Mouse (Mus musculus): Measurements from ENCODE around the gene Banf1. TPM values are rescaled to one million over a fixed set of nuclear protein-coding genes. Genes with fewer than 3 reads are reported as not detected.

The Banf1 gene
- polyA plus RNA-seq, 1 experiment from 2014 or later, result 337 TPM

Other genes starting within 250 kb of the Banf1 start
- 2.3 and 2.9 TPM in 2 replicates for gene Klc2, start 248.6 kb downstream of the Banf1 start, polyA plus RNA-seq (2015; fragmentation: Nextera tagmentation; extraction: Ambion mirVana)
- 7.7 and 10.4 TPM in 2 replicates for gene Pacs1, start 94.0 kb downstream of the Banf1 start, polyA plus RNA-seq (2015; fragmentation: Nextera tagmentation; extraction: Ambion mirVana)
- gene Sf3b2, start 71.7 kb downstream of the Banf1 start, polyA plus RNA-seq (2015; fragmentation: Nextera tagmentation; extraction: Ambion mirVana), result 157 TPM in 2 replicates
- 0.15 and 0.17 TPM in 2 replicates for gene Gal3st3, start 68.8 kb downstream of the Banf1 start, polyA plus RNA-seq (2015; fragmentation: Nextera tagmentation; extraction: Ambion mirVana)
- not detected in 2 replicates for gene Catsper1, start 31.4 kb downstream of the Banf1 start, polyA plus RNA-seq (2015; fragmentation: Nextera tagmentation; extraction: Ambion mirVana)
- 0.34 and 0.39 TPM in 2 replicates for gene Cst6, start 17.6 kb downstream of the Banf1 start, polyA plus RNA-seq (2015; fragmentation: Nextera tagmentation; extraction: Ambion mirVana)
- 39.6 and 42.6 TPM in 2 replicates for gene Eif1ad, start 427 bp downstream of the Banf1 start, polyA plus RNA-seq (2015; fragmentation: Nextera tagmentation; extraction: Ambion mirVana)
- gene Sart1, start 21.5 kb upstream of the Banf1 start, polyA plus RNA-seq (2015; fragmentation: Nextera tagmentation; extraction: Ambion mirVana), result 35.1 and 41.0 TPM in 2 replicates
- 0.12 TPM in 1 of 2 replicates, not detected in the other for gene Tsga10ip, start 35.4 kb upstream of the Banf1 start, polyA plus RNA-seq (2015; fragmentation: Nextera tagmentation; extraction: Ambion mirVana)
- gene Drap1, start 57.8 kb upstream of the Banf1 start, polyA plus RNA-seq (2015; fragmentation: Nextera tagmentation; extraction: Ambion mirVana), result 90.0 and 94.5 TPM in 2 replicates
- 18.0 and 19.0 TPM in 2 replicates for gene AI837181, start 58.0 kb upstream of the Banf1 start, polyA plus RNA-seq (2015; fragmentation: Nextera tagmentation; extraction: Ambion mirVana)
- gene Fosl1, start 80.4 kb upstream of the Banf1 start, polyA plus RNA-seq (2015; fragmentation: Nextera tagmentation; extraction: Ambion mirVana), result not detected in 2 replicates
- 2.0 and 2.1 TPM in 2 replicates for gene Ccdc85b, start 90.7 kb upstream of the Banf1 start, polyA plus RNA-seq (2015; fragmentation: Nextera tagmentation; extraction: Ambion mirVana)
- gene Fibp, start 93.4 kb upstream of the Banf1 start, polyA plus RNA-seq (2015; fragmentation: Nextera tagmentation; extraction: Ambion mirVana), result 34.0 and 34.7 TPM in 2 replicates
- gene Ctsw, start 101.3 kb upstream of the Banf1 start, polyA plus RNA-seq (2015; fragmentation: Nextera tagmentation; extraction: Ambion mirVana), result 0.35 and 0.53 TPM in 2 replicates
- gene Efemp2, start 106.8 kb upstream of the Banf1 start, polyA plus RNA-seq (2015; fragmentation: Nextera tagmentation; extraction: Ambion mirVana), result 20.4 and 21.4 TPM in 2 replicates
- gene Mus81, start 121.2 kb upstream of the Banf1 start, polyA plus RNA-seq (2015; fragmentation: Nextera tagmentation; extraction: Ambion mirVana), result 16.3 and 16.8 TPM in 2 replicates
- gene Cfl1, start 123.3 kb upstream of the Banf1 start, polyA plus RNA-seq (2015; fragmentation: Nextera tagmentation; extraction: Ambion mirVana), result 1,341 and 1,482 TPM in 2 replicates
- 0.09 TPM in 1 of 2 replicates, not detected in the other for gene 1700020D05Rik, start 136.6 kb upstream of the Banf1 start, polyA plus RNA-seq (2015; fragmentation: Nextera tagmentation; extraction: Ambion mirVana)
- gene Snx32, start 143.4 kb upstream of the Banf1 start, polyA plus RNA-seq (2015; fragmentation: Nextera tagmentation; extraction: Ambion mirVana), result 6.4 and 7.0 TPM in 2 replicates
- 0.06 and 0.09 TPM in 2 replicates for gene Ovol1, start 193.5 kb upstream of the Banf1 start, polyA plus RNA-seq (2015; fragmentation: Nextera tagmentation; extraction: Ambion mirVana)
- gene Ap5b1, start 200.9 kb upstream of the Banf1 start, polyA plus RNA-seq (2015; fragmentation: Nextera tagmentation; extraction: Ambion mirVana), result 2.3 and 2.9 TPM in 2 replicates
- gene Rnaseh2c, start 234.7 kb upstream of the Banf1 start, polyA plus RNA-seq (2015; fragmentation: Nextera tagmentation; extraction: Ambion mirVana), result 164 and 176 TPM in 2 replicates
- gene Kat5, start 243.1 kb upstream of the Banf1 start, polyA plus RNA-seq (2015; fragmentation: Nextera tagmentation; extraction: Ambion mirVana), result 21.7 and 23.8 TPM in 2 replicates